Mouse (Mus musculus) forebrain, embryonic 15.5 days (tissue): ENCODE measurements around the gene Mall. TPM values are rescaled to one million over a fixed set of nuclear protein-coding genes. Genes with fewer than 3 reads are reported as not detected.

Experiments used
- ATAC-seq: fragments of 200-750 bp; cut with Nextera tagmentation; replicated peaks from 2 replicates; pipeline ENCODE4 v1.8.0; 2017; ENCODE audit warnings: mild to moderate bottlenecking, moderate TSS enrichment, moderate library complexity
- H3K27ac ChIP-seq: fragments of 300-500 bp; sonication (generic); replicated peaks from 2 replicates; pipeline ENCODE4 v1.5.1; 2015; ENCODE audit warnings: mild to moderate bottlenecking, inconsistent platforms
- H3K27me3 ChIP-seq: fragments of 300-500 bp; sonication (generic); 2 replicates; pipeline ENCODE4 v1.6.1; 2015; ENCODE audit warnings: inconsistent platforms
- H3K36me3 ChIP-seq: fragments of 300-500 bp; sonication (generic); 2 replicates; pipeline ENCODE4 v1.6.1; 2015; ENCODE audit warnings: mild to moderate bottlenecking, inconsistent platforms
- H3K4me1 ChIP-seq: fragments of 300-500 bp; sonication (generic); 2 replicates; pipeline ENCODE4 v1.6.1; 2015; ENCODE audit warnings: inconsistent platforms
- H3K4me2 ChIP-seq: fragments of 300-500 bp; sonication (generic); replicated peaks from 2 replicates; pipeline ENCODE4 v1.6.1; 2015; ENCODE audit warnings: mild to moderate bottlenecking, inconsistent platforms
- H3K4me3 ChIP-seq: fragments of 300-500 bp; sonication (generic); 2 replicates; pipeline ENCODE4 v1.5.1; 2015; ENCODE audit warnings: mild to moderate bottlenecking, inconsistent platforms
- H3K9ac ChIP-seq: fragments of 300-500 bp; sonication (generic); replicated peaks from 2 replicates; pipeline ENCODE4 v1.6.1; 2015; ENCODE audit warnings: mild to moderate bottlenecking, inconsistent platforms
- H3K9me3 ChIP-seq: fragments of 300-500 bp; sonication (generic); 2 replicates; pipeline ENCODE4 v1.6.1; 2016; ENCODE audit warnings: inconsistent platforms
- WGBS: fragments of 180-500 bp; shearing (Covaris S2); methylation state at CpG from one replicate; pipeline ENCODE4 v1.1.7; 2015; ENCODE audit warnings: mixed read lengths; 5-methylcytosine and 5-hydroxymethylcytosine counted together
- polyA plus RNA-seq: library from polyadenylated mRNA; unstranded; fragments of >200 nt; fragmentation: Nextera tagmentation; extraction: Ambion mirVana; gene quantifications from 2 replicates; pipeline ENCODE4 v1.2.1, GENCODE M21; 2015

Mall gene
- 0.68 and 0.70 TPM in 2 replicates for polyA plus RNA-seq

GRCm38 (mm10) chr2:127729671-127730070 lies at the start of gene Mall:
Gene Mall, minus strand, starts transcription at chr2:127729932.
- H3K9ac ChIP-seq = no peak within 1 kb of the TSS
- peak within 1 kb of the TSS; percentile 19; the same call in 1 of the 2 replicates for H3K4me2 ChIP-seq
- no peaks in the 10 kb centered on the region; the same call in none of the 2 replicates for H3K27me3 ChIP-seq
- H3K4me3 ChIP-seq = no peak within 1 kb of the TSS
- H3K4me1 ChIP-seq = no peaks in the 10 kb centered on the region
- no peak within 1 kb of the TSS for H3K27ac ChIP-seq
- ATAC-seq = no peak
- H3K9me3 ChIP-seq = no peaks in the 10 kb centered on the region
- no peaks in the 10 kb centered on the region for H3K36me3 ChIP-seq
- WGBS = 2% methylated on average over 25 of the region's 26 CpGs

DNA sequence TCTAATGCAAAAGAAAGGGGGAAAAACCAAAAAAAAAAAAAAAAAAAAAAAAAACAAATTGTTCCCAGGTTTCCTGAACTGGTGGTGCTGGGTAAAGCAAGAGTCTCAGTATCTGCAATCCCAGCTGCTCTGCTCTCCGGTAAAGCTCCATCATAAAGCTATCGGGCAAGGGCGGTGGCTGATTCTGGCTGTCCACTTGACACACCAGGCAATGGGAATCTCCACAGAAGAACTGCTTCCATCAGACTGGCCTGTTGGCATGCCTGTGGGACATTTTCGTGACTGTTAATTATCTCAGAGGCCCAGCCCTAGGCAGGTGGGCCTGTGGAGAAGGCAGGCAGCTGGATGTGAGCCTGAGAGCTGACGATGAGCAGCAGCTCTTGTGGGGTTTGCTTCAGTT lies 48.7 kb upstream of the Mall start:
- peaks cover 7% of the 10 kb centered on the region for H3K4me1 ChIP-seq
- no peak overlapping the region for H3K9ac ChIP-seq
- 90% methylated on average over 5 of the region's 5 CpGs for WGBS
- no peak for ATAC-seq
- no peaks in the 10 kb centered on the region for H3K27me3 ChIP-seq
- no peak overlapping the region for H3K4me3 ChIP-seq
- peaks cover 4% of the 10 kb centered on the region; the same call in 1 of the 2 replicates for H3K36me3 ChIP-seq
- H3K4me2 ChIP-seq = no peak overlapping the region
- no peaks in the 10 kb centered on the region for H3K9me3 ChIP-seq
- H3K27ac ChIP-seq = no peak overlapping the region

GRCm38 (mm10) chr2:127775013-127775412 lies 45.3 kb upstream of the Mall start:
- Histone ChIP-seq H3K4me1 (peaks cover 7% of the 10 kb centered on the region), H3K4me2 (no peak overlapping the region), H3K27ac (no peak overlapping the region), H3K27me3 (no peaks in the 10 kb centered on the region), H3K9me3 (no peaks in the 10 kb centered on the region), H3K9ac (no peak overlapping the region), H3K4me3 (no peak overlapping the region), H3K36me3 (peaks cover 13% of the 10 kb centered on the region; the same call in 1 of the 2 replicates)
- WGBS = 58% methylated on average over 3 of the region's 3 CpGs
- ATAC-seq = no peak

DNA sequence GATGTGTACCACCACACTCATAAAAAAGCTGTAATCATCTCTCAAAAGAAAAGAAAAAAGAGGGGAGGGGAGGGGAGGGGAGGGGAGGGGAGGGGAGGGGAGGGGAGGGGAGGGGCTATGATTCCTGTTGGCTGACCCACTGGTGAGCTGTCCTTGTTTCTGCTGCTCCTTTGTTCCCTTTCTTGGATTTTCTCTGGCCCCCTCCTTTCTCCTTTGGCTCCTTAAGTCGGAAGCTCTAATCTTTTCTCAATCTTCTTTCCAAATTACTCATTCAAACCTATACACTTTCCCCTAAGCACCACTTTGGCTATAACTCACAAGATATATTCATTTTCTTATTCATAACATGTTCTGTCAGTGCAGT lies 44.8 kb upstream of the Mall start:
- no peak overlapping the region for H3K4me2 ChIP-seq
- no peak overlapping the region for H3K27ac ChIP-seq
- no peak overlapping the region for H3K4me3 ChIP-seq
- H3K36me3 ChIP-seq = peaks cover 18% of the 10 kb centered on the region; the same call in 1 of the 2 replicates
- H3K27me3 ChIP-seq = no peaks in the 10 kb centered on the region
- no peaks in the 10 kb centered on the region for H3K9me3 ChIP-seq
- peaks cover 7% of the 10 kb centered on the region for H3K4me1 ChIP-seq
- no peak for ATAC-seq
- no peak overlapping the region for H3K9ac ChIP-seq
- WGBS = 0% methylated on average over 1 of the region's 1 CpGs

- H3K27me3 ChIP-seq = no peaks in the 10 kb centered on the region
- no peak overlapping the region for H3K9ac ChIP-seq
- 25% methylated on average over 15 of the region's 15 CpGs for WGBS
- H3K36me3 ChIP-seq = peaks cover 20% of the 10 kb centered on the region; the same call in 1 of the 2 replicates
- H3K4me2 ChIP-seq = peak overlapping the region; percentile 23; the same call in 1 of the 2 replicates
- 0 out of 2 replicates have a peak overlapping the region, but pooled peaks have one; percentile 13 for H3K4me3 ChIP-seq
- H3K4me1 ChIP-seq = peaks cover 7% of the 10 kb centered on the region
- H3K27ac ChIP-seq = peak overlapping the region; percentile 56
- no peaks in the 10 kb centered on the region for H3K9me3 ChIP-seq
- peak; percentile 61; the same call in 1 of the 2 replicates for ATAC-seq
Measured at GRCm38 (mm10) chr2:127773938-127774577, 44.3 kb upstream of the Mall start.

GRCm38 (mm10) chr2:127761587-127761986 lies 31.9 kb upstream of the Mall start:
- Histone ChIP-seq H3K9ac (no peak overlapping the region), H3K27me3 (no peaks in the 10 kb centered on the region), H3K27ac (no peak overlapping the region), H3K9me3 (no peaks in the 10 kb centered on the region), H3K4me1 (peaks cover 10% of the 10 kb centered on the region), H3K36me3 (peaks cover 17% of the 10 kb centered on the region; the same call in 1 of the 2 replicates), H3K4me3 (no peak overlapping the region), H3K4me2 (no peak overlapping the region)
- 93% methylated on average over 5 of the region's 5 CpGs for whole genome bisulfite sequencing
- no peak for ATAC-seq

DNA sequence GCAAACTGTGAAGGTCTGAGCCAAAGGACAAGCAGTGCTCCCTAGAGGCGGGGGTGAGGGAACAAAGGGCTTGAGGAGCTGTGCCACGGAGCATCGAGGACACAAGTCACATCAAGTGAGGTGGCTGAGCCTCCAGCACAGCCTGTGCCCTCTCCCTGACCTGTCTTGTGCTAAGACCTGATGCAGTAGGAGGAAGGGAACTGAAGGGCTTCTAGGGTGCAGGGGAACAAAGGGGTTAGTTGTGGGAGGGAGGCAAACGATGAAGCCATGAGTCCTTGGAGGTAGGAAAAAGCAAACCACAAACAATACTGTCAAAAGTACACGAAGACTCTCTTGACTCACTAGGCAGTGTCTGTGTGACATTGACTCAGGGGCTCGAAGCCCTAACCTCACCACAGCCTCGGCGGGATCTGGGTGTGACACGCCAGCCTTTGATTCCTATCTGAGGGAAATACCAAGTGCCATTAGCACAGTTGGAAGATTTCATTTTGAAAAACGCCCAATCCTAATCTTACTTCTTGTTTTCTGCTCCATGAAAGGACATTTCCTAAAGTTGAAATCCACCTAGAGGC lies 30.8 kb upstream of the Mall start:
- Histone ChIP-seq H3K4me1 (peaks cover 10% of the 10 kb centered on the region), H3K4me2 (no peak overlapping the region), H3K9ac (no peak overlapping the region), H3K9me3 (no peaks in the 10 kb centered on the region), H3K27ac (no peak overlapping the region), H3K27me3 (no peaks in the 10 kb centered on the region), H3K4me3 (no peak overlapping the region), H3K36me3 (peaks cover 17% of the 10 kb centered on the region; the same call in 1 of the 2 replicates)
- 82% methylated on average over 10 of the region's 10 CpGs for WGBS
- ATAC-seq = no peak

- H3K9me3 ChIP-seq = no peaks in the 10 kb centered on the region
- H3K4me3 ChIP-seq = no peak overlapping the region
- no peak overlapping the region for H3K4me2 ChIP-seq
- 95% methylated on average over 6 of the region's 6 CpGs for WGBS
- peaks cover 10% of the 10 kb centered on the region for H3K4me1 ChIP-seq
- ATAC-seq = no peak
- peaks cover 17% of the 10 kb centered on the region; the same call in 1 of the 2 replicates for H3K36me3 ChIP-seq
- no peaks in the 10 kb centered on the region for H3K27me3 ChIP-seq
- no peak overlapping the region for H3K27ac ChIP-seq
- H3K9ac ChIP-seq = no peak overlapping the region
Measured at GRCm38 (mm10) chr2:127760014-127760413, 30.3 kb upstream of the Mall start.

DNA sequence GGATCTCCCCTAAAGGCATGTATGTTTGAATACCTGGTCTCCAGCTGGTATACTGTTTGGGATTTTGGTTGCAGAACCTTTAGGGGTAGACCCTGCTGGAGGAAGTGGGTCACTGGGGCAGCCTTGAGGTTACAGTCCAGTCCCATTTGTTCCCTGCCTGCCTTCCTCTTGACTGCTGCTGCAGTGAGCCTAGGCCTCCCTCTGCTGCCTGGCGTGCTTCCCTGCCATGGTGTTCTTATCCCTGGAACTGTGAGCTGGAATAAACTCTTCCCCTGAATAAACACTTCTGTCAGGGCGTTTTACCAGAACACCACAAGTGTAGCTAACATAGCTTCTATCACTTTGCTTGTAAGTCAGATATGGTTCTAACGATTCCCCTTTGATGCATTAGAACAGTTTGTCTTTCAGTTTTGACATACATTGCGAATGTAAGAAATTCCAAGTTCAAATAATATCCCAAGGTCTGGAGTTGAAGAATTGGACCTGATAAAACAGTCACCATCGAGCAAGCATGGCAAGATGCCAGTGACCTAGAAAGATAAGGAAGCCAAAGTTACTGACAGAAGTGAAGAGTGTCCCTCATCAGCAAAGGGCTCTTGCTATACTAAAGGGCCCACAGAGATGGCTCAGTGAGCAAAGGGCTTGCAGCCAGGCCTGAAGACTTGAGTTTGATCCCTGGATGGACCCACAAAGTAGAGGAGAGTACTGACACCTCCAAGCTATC lies 29.6 kb upstream of the Mall start:
- 86% methylated on average over 5 of the region's 5 CpGs for WGBS
- Histone ChIP-seq H3K4me2 (no peak overlapping the region), H3K27ac (no peak overlapping the region), H3K4me1 (peaks cover 10% of the 10 kb centered on the region), H3K9me3 (no peaks in the 10 kb centered on the region), H3K9ac (no peak overlapping the region), H3K27me3 (no peaks in the 10 kb centered on the region), H3K36me3 (peaks cover 17% of the 10 kb centered on the region; the same call in 1 of the 2 replicates), H3K4me3 (no peak overlapping the region)
- ATAC-seq = no peak

DNA sequence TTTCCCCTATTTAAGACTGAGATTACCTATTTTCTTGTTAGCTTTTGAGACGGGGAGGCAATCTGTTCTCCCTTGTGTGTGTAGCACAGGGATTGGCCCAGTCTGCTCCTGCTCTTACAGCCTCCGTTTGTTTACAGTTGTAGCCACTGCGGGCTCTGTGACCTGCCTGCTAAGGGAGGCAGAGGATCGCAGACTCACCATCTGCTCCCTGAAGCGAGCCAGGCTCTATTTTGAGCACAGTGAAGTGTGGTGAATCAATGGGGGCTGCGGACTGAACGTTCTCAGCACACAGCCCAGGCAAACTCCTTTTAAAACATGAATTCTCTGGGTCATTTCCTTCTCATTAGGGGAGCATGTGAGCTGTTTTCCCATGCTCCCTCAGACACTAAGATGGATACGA lies 27.4 kb upstream of the Mall start:
- H3K27me3 ChIP-seq = no peaks in the 10 kb centered on the region
- H3K4me2 ChIP-seq = no peak overlapping the region
- H3K4me1 ChIP-seq = peaks cover 10% of the 10 kb centered on the region
- H3K36me3 ChIP-seq = peaks cover 9% of the 10 kb centered on the region; the same call in 1 of the 2 replicates
- 49% methylated on average over 8 of the region's 8 CpGs for WGBS
- H3K4me3 ChIP-seq = no peak overlapping the region
- H3K27ac ChIP-seq = peak overlapping the region; percentile 61
- no peak overlapping the region for H3K9ac ChIP-seq
- peak; percentile 75 for ATAC-seq
- H3K9me3 ChIP-seq = no peaks in the 10 kb centered on the region

- Histone ChIP-seq H3K27me3 (no peaks in the 10 kb centered on the region), H3K4me1 (peaks cover 10% of the 10 kb centered on the region), H3K36me3 (no peaks in the 10 kb centered on the region), H3K9me3 (no peaks in the 10 kb centered on the region), H3K4me2 (no peak overlapping the region), H3K4me3 (no peak overlapping the region), H3K9ac (no peak overlapping the region), H3K27ac (no peak overlapping the region)
- 90% methylated on average over 4 of the region's 4 CpGs for WGBS
- ATAC-seq = peak; percentile 66
Measured at GRCm38 (mm10) chr2:127754113-127754512, 24.4 kb upstream of the Mall start.
